Mouse (Mus musculus) liver, embryonic 14.5 days (tissue): Measurements from ENCODE around the gene Emc7.

ENCODE experiments used
- CTCF ChIP-seq: IDR thresholded peaks from 2 replicates; pipeline ENCODE4 v1.5.1; 2016; ENCODE audit warnings: antibody characterized with exemption, low read depth, control low read depth
- EP300 ChIP-seq: IDR thresholded peaks from 2 replicates; pipeline ENCODE4 v1.6.1; 2016; ENCODE audit warnings: antibody characterized with exemption, low read depth

GRCm38 (mm10) chr2:112503978-112504377, 49.2 kb downstream of the Emc7 start:
- TF ChIP-seq CTCF (no peak), EP300 (no peak)
